Mouse (Mus musculus) erythroid progenitor cell, adult 5-6 weeks (primary cell): ENCODE measurements around the gene Lin7a. TPM values are rescaled to one million over a fixed set of nuclear protein-coding genes. Genes with fewer than 3 reads are reported as not detected.

Experiments
- ATAC-seq: replicated peaks from 2 replicates; pipeline ENCODE4 v1.8.0; 2016; ENCODE audit warnings: moderate number of reproducible peaks, mild to moderate bottlenecking, moderate TSS enrichment, inconsistent platforms; ENCODE audit not compliant: poor library complexity, low FRiP score, severe bottlenecking
- total RNA-seq, 2 experiments: library from RNA; stranded (forward) in 1 of 2; stranded (reverse) in 1 of 2; fragments of 150-400 nt in 1 of 2; fragments of 186-747, 209-891 nt in 1 of 2; gene quantifications; 2 replicates each; pipeline versions ENCODE4 v1.2.3 to v1.2.4; 2015 to 2017; ENCODE audit warnings: low replicate concordance in 2 of 2

The Lin7a gene
- total RNA-seq, 2 experiments from 2014 or later = not detected

DNA sequence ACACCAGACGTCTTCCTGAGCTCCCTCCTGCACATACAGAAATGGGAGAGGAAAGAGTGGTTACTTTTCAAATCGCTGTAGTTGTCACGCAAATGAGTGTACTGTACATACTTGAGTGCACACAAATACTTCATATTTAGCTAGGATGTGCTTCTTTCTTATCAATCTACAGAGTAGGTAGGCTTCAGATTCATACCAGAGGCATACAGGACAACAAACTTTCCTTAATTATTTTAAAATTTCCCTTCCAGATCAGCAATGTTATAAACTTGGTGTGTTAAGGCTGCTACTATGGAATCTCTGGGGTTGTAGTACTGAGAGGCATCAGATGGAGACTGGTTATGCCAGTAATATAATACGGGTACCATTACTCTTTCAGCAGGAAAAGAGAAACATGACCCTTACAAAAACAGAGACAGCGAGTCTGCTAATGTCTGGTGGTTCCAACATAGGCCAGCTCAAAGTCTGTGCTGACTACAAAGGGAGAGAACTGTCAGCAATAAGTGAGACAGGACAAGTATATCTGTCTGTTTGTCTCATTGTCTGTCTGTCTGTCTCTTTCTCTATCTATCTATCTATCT, 21.8 kb upstream of the Lin7a start:
- ATAC-seq = no peak

DNA sequence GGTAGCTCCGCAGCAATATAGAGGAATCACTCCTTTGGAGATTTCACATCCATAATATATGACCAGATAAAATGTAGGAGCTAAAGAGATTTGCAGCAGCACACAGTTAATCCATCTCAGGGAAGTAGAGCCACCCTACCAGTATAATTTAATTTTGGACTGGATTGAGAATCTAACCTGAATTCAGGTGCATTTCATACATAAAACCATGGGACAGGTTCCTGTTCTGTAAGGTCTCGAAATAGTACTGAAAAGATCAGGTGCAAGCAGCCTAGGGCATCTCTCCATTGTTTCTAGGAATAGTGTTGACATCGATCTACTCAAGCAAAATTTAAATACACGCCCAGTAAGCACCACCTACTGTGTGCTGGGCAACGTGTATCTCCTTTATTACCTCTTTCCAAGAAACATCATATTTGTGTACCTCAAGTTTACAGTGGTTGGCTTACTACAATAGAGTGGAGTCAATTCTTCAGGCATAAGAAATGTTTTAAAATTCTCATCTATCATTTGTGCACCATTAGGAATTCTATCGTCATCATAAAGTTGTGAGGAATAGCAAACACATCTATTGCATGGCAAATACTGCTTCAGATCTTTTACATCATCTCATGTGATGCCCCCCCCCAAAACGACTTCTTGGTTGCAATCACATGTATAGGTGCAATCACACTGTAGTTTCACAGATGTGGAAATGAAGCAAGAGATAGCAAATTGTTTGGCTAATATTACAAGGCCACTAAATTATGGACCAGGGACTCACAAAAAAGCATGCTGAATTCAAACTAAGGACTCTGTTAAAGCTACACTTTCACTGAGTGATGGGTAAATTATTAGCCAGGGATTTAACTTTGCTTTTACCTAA, 20.9 kb upstream of the Lin7a start:
- ATAC-seq = no peak

GRCm38 (mm10) chr10:107251271-107251670, 20.2 kb upstream of the Lin7a start:
- no peak for ATAC-seq

GRCm38 (mm10) chr10:107251801-107252502, 19.5 kb upstream of the Lin7a start:
- ATAC-seq = no peak

DNA sequence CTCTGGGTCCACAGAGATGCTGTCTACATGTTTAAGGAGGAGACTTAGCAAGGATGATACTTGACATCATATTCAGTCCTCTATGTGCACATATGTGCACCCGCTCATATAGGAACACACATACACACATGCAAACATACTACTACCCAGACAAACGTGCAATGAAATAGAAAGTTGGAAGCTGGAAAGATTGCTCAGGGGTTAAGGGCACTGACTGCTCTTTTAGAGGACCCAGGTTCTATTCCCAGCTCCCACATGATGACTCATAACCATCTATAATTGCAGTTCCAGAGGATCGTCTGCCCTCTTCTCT, 19.0 kb upstream of the Lin7a start:
- no peak for ATAC-seq

DNA sequence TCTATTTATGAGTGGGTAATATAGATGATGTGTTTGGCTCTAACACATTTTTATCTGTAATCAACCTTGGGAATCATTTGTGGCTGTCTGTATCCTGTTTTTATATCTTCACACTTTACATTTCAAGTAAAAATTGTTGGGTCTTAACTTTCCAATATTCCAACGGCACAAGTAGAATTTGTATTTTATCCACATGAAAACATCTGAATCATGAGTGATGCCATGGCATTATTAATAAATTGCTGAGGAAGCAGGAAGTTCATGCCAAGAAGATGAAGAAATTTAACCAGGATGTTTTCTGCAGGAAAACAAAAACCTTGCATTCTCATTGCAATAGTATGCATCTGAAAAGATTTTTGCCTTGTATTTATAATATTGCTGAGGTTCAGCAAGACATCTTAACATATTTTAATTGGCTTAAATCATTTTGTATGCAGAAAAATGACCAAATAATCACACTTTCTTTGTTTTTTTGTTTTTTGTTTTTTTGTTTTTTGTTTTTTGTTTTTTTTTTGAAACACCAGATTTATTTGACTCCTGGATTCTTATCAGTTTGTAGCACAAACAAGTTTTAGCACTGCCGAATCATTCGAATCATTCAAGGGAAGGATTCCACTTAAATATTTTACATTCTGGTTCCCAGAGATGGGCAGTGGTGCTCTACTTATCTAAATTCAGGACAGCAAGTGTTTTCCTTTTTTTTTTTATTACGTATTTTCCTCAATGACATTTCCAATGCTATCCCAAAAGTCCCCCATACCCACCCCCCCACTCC, 18.1 kb upstream of the Lin7a start:
- no peak for ATAC-seq

DNA sequence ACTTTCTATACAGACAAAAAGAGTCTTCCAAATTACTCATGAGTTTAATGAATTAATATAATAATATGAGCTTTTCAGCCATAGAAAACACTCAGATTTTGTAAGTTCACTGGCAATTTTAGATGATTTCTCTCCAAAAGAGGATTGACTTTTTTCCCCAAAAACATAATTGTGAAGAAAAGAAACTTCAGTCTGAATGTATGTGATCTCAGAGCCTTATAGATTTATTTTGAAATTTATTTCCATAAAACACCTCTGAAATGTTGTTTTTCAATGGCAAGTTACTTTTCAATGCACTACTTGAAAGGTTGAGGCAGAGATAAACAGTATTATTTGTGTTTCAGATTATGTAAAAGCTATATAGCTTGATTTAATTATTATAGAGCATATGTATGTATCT, 16.8 kb upstream of the Lin7a start:
- no peak for ATAC-seq

DNA sequence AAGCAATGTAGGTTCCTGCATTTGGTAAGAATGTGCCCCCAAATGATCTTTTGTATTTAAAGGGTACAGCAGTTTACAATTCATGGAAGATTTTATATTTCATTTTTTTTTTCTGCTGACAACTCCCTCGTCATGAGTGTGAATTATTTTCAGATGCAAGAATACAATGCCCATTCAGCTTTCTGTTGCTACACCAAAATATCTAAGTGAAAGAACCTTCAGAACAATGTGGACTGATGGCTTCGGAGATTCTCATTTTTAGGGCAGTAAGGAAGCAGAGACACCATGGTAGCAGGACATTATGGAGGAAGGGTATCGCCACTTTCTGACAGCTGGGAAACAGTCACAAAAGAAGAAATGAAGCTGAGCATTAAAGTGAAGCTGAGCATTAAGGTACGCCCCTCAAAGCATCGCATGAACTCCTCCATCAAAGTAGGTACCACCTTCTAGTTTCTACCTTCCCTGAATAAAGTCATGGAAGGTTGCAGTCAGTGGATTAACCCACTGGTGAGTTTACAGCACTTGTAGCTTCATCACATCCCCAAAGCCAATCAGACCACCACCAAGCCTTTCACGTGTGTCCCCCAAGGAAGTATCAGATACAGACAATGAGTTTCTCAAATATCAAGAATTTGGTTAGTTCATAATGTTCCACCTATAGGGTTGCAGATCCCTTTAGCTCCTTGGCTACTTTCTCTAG, 16.0 kb upstream of the Lin7a start:
- no peak for ATAC-seq

DNA sequence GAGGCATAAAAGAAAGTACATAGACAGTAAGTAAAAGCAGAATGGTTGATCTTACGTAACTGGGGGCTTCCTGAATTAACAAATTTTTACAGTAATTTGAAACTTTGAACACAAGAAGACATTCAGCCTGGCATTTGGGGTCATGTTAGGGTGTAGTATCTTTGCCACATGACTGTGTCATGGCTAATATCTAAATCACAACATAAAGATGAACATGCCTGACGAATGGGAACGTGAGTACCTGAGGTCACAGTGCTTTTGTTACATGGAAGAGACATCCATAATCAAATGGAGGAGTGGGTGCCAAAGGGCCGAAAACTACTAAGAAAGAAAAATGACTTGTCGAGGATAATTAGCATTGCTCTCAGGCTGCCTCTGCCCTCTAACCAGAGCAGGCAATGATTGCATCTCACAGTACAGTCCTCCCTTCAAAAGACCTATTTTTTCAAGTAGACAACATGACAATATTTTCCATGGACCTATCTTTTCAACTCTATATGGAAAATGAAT, 15.0 kb upstream of the Lin7a start:
- ATAC-seq = no peak

DNA sequence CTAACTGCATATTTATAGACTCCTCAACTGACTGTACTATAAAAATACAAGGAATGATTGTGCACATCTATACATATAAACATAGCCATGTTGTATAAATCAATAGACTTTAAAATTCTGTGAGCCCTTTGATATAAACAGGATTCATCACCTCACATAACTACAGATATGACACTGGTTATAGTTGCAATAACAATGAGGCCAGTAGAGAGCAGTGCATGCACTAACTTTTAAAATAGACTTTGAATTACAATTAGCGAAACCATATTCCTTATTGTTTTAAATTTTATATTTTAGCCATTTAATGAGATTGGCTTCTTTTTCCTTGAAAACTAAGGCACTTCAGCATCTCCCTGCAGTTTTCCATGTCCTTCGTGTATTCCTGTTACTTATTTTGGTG, 11.1 kb upstream of the Lin7a start:
- ATAC-seq = no peak

GRCm38 (mm10) chr10:107272131-107272803, 781 bp downstream of the Lin7a start:
- ATAC-seq = no peak

GRCm38 (mm10) chr10:107272804-107273145, 1.3 kb downstream of the Lin7a start:
- ATAC-seq = no peak

- ATAC-seq = no peak
Measured at GRCm38 (mm10) chr10:107273848-107274247, 2.4 kb downstream of the Lin7a start.

DNA sequence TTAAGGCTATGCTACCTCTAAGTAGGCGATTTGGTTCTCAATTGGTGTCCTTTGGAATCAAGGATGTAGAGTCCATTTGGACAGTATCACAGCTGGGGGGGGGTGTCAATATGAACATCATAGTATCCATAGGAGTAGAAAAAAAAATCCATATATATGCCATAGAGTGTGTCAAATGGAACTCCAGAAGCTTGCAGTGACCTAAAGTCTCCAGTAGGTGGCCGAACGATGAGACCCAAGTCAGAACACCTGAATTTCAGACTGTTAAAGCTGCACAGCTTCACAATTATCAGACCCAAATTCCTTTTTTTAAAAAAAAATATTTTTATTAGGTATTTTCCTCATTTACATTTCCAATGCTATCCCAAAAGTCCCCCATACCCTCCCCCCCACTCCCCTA, 3.3 kb downstream of the Lin7a start:
- no peak for ATAC-seq

GRCm38 (mm10) chr10:107276647-107277046, 5.2 kb downstream of the Lin7a start:
- no peak for ATAC-seq

DNA sequence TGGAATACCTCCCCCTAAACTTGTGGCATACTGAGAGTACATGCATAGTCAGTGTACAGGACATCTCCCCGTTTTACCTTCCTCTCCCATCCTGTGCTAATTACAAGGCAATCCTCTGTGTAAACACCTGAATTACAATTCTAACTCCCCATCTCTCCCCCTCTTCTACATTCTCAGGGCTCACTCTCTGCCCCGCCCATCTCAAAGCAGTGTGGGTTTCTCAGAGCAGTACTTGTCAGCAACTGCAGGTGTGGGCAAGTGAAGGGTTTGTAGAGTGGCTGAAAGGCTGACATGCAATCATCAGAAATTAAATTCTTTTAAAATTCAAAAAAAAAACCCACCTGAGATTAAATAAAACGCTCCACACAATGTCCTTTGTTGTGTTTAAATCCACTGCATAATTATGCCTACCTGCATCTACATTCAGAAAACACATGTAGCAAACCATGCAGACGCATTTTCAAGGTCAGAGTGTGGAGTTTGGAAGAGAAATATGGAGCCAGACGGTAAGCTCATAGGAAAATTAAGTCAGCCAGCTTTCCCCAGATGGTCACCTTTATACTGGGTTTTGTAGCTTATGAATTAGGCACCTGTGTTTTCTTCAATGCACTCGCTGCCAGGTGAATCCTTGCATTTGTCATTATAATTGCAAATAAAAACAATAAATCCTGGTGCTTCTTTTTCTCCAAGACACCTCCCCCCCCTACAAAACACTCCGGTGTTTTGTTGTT, 22.6 kb downstream of the Lin7a start:
- ATAC-seq = no peak

DNA sequence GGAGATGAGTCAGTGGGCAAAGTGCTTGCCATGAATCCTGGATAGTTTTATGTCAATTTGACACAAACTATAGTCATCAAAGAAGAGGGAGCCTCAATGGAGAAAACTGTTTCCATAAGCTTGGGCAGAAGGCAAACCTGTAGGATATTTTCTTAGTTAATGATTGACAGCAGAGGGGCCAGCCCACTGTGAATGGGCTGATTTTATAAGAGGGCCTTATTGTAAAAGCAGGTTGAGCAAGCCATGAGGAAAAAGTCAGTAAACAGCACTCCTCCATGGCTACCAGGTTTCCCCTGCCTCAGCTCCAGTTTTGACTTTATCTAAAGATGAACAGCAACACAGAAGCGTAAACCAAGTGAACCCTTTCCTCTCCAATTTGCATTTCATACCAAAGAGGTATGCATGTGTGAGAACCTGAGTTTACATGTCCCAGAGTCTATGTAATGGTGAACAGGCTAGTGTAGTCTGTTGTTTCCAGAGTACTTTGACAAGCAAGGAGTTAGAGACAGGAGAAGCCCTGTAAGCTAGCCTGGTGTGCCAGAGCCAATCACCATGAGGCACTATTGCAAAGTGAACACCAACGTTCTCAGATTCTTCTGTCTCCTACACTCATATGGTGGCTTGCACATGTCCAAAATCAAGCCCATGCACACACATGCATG, 29.2 kb downstream of the Lin7a start:
- ATAC-seq = no peak

- ATAC-seq = no peak
Measured at GRCm38 (mm10) chr10:107310964-107311490, 39.5 kb downstream of the Lin7a start.
